Mouse (Mus musculus) C2C12 (cell line): ENCODE results near the gene Wdr61. TPM values are rescaled to one million over a fixed set of nuclear protein-coding genes. Genes with fewer than 3 reads are reported as not detected.

Source experiments
- H3K27me3 ChIP-seq: one replicate; pipeline ENCODE4 v1.6.1; 2011; ENCODE audit not compliant: control insufficient read depth, insufficient read depth, insufficient read length
- H3K36me3 ChIP-seq: one replicate; pipeline ENCODE4 v1.6.1; 2011; ENCODE audit not compliant: control insufficient read depth, insufficient read depth
- H3K4me3 ChIP-seq: one replicate; pipeline ENCODE4 v1.5.1; 2011; ENCODE audit warnings: mild to moderate bottlenecking, control low read depth; ENCODE audit not compliant: poor library complexity, insufficient read depth, severe bottlenecking
- H3K79me2 ChIP-seq: one replicate; pipeline ENCODE4 v1.6.1; 2011; ENCODE audit not compliant: control insufficient read depth, insufficient read depth
- H3K79me3 ChIP-seq: one replicate; pipeline ENCODE4 v1.6.1; 2011; ENCODE audit warnings: low read depth, control low read depth
- H3ac ChIP-seq: one replicate; pipeline ENCODE3; 2011; ENCODE audit warnings: low read depth; ENCODE audit not compliant: control insufficient read depth, insufficient read length
- CEBPB ChIP-seq: IDR thresholded peaks from one replicate; pipeline ENCODE4 v1.6.1; 2011; ENCODE audit warnings: low read depth, mild to moderate bottlenecking, control low read depth, moderate library complexity
- CTCF ChIP-seq: IDR thresholded peaks from one replicate; pipeline ENCODE4 v1.5.1; 2011; ENCODE audit not compliant: control insufficient read depth, insufficient read depth, insufficient read length
- FOSL1 ChIP-seq: IDR thresholded peaks from one replicate; pipeline ENCODE4 v1.8.0; 2011; ENCODE audit warnings: mild to moderate bottlenecking, low read length; ENCODE audit not compliant: poor library complexity, insufficient read depth, severe bottlenecking
- MAX ChIP-seq: IDR thresholded peaks from one replicate; pipeline ENCODE4 v1.6.1; 2011; ENCODE audit warnings: mild to moderate bottlenecking, control low read depth
- MYOD1 ChIP-seq: IDR thresholded peaks from one replicate; pipeline ENCODE4 v1.6.1; 2011; ENCODE audit warnings: low read depth; ENCODE audit not compliant: control insufficient read depth, insufficient read length
- MYOG ChIP-seq: IDR thresholded peaks from one replicate; pipeline ENCODE4 v1.6.1; 2011; ENCODE audit not compliant: control insufficient read depth, insufficient read length; ENCODE audit errors: extremely low read depth
- USF1 ChIP-seq: IDR thresholded peaks from one replicate; pipeline ENCODE4 v1.6.1; 2011; ENCODE audit warnings: low read depth, mild to moderate bottlenecking, control low read depth, moderate library complexity
- microRNA-seq: library from miRNA; unstranded; fragments of <30 nt; microRNA quantifications from one replicate; pipeline ENCODE4, GENCODE M21; 2019; ENCODE audit warnings: borderline microRNAs expressed
- polyA plus RNA-seq: library from polyadenylated mRNA; unstranded; fragments of >200 nt; fragmentation: generic; extraction: Trizol; gene quantifications from one replicate; pipeline ENCODE4 v1.2.1, GENCODE M21; 2012; ENCODE audit warnings: missing spikeins

The Wdr61 gene
- polyA plus RNA-seq, 1 experiment, result 55.9 TPM

DNA sequence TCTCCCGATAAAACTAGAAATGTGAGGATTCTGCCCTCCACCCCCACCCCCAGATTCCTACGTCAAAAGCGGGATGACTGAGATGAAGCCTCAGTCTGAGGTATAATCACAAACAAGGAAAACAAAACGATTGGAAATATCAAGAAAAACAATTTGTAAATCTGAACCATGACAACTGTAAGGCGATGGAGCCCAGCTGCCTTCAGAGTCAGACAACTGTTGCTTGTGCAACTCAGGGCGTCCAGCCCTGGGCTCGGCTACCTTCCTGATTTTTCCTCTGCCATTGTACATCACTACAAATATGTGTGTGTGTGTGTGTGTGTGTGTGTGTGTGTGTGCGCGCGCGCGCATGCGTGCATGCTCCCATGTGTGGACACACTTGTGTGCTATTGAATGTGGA lies 60.4 kb downstream of the Wdr61 start:
- Histone ChIP-seq H3ac (no peak overlapping the region), H3K79me2 (no peaks in the 10 kb centered on the region), H3K36me3 (no peaks in the 10 kb centered on the region), H3K79me3 (no peaks in the 10 kb centered on the region), H3K27me3 (no peaks in the 10 kb centered on the region), H3K4me3 (no peak overlapping the region)
- TF ChIP-seq FOSL1 (no peak), MYOD1 (no peak), CEBPB (no peak), MAX (no peak), MYOG (no peak), CTCF (no peak), USF1 (no peak)

DNA sequence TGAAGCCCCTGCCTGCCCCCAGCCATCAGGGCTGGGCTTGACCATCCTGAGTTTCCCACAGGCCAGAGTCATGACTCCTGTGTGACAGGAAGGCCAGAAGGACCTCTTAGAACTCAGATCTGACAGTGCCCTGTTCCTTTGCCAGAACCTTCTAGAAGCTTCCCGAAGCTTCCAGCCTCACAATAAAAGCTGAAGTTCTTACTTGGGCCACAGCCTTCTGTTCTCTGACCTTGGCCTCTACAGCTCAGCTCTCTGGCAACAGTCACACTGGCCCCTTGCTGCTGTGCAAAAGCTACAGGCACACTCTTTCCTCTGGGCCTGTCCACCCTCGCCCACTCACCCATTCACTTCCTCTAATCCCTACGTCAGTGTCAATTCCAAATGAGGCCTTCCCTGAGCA lies 62.4 kb downstream of the Wdr61 start:
- no peaks in the 10 kb centered on the region for H3K36me3 ChIP-seq
- no peaks in the 10 kb centered on the region for H3K27me3 ChIP-seq
- no peak overlapping the region for H3ac ChIP-seq
- H3K4me3 ChIP-seq, result no peak overlapping the region
- TF ChIP-seq CTCF (no peak), MYOD1 (no peak), USF1 (no peak), MYOG (no peak), MAX (no peak), CEBPB (no peak), FOSL1 (no peak)
- H3K79me2 ChIP-seq, result no peaks in the 10 kb centered on the region
- no peaks in the 10 kb centered on the region for H3K79me3 ChIP-seq

DNA sequence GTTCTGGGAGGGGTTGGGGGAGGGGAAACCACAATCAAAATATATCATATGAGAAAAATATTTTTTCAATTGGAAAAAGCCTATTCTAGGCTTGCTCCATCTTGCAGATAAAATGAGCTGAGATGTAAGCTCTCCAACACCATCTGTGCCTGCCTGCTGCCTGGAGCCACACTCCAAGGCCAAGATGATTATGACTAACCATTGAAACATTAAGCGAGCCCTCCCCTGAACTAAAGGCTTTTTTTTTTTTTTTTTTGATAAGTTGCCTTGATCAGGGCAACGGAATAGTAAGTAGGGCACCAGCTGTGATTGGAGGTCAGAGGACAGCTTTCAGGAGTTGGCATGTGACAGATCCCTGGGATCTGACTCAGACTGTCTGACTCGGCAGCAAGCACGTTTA lies 65.9 kb downstream of the Wdr61 start:
- Histone ChIP-seq H3K79me3 (no peaks in the 10 kb centered on the region), H3K79me2 (no peaks in the 10 kb centered on the region), H3K4me3 (no peak overlapping the region), H3ac (no peak overlapping the region), H3K36me3 (no peaks in the 10 kb centered on the region), H3K27me3 (no peaks in the 10 kb centered on the region)
- TF ChIP-seq FOSL1 (no peak), MYOG (no peak), MYOD1 (no peak)

DNA sequence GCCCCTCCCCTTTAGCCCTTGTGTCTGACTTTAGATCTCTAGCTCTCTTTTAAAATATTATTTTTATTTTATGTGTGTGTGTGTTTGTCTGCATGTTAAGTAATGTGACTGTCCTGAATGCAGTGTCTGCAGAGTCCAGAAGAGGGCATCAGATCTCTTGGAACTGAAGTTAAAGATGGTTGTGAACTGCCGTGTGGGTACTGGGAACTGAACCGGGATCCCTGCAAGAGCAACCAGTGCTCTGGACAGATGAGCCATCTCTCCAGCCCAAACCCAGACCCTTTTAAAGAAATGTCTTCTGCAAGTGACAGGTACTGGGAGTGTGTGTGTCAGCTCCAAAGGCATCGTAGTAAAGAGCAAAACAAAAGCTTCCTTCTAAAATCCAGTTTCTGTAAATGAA lies 68.2 kb downstream of the Wdr61 start:
- Histone ChIP-seq H3K4me3 (no peak overlapping the region), H3K79me3 (no peaks in the 10 kb centered on the region), H3K79me2 (no peaks in the 10 kb centered on the region), H3ac (no peak overlapping the region), H3K27me3 (no peaks in the 10 kb centered on the region), H3K36me3 (no peaks in the 10 kb centered on the region)
- TF ChIP-seq MYOD1 (no peak), FOSL1 (no peak), CEBPB (no peak), CTCF (no peak), USF1 (no peak), MAX (no peak), MYOG (no peak)

Small RNA genes within 50 kb of the gene (microRNA-seq; reads per million reads assigned to microRNA genes)
- 0.16 reads per million for gene Mir5710

Other genes starting within 250 kb of the Wdr61 start
- gene Dmxl2, start 232.9 kb downstream of the Wdr61 start, polyA plus RNA-seq, result 0.25 TPM
- gene Sh2d7, start 195.5 kb downstream of the Wdr61 start, polyA plus RNA-seq, result 0.01 TPM
- gene Cib2, start 174.3 kb downstream of the Wdr61 start, polyA plus RNA-seq, result 1.9 TPM
- 84.4 TPM for gene Idh3a, start 148.2 kb downstream of the Wdr61 start, polyA plus RNA-seq
- gene Acsbg1, start 72.6 kb downstream of the Wdr61 start, polyA plus RNA-seq, result 36.6 TPM
- 7.1 TPM for gene Dnaja4, start 35.6 kb downstream of the Wdr61 start, polyA plus RNA-seq
- gene Crabp1, start 30.2 kb upstream of the Wdr61 start, polyA plus RNA-seq, result not detected
- 7.8 TPM for gene Ireb2, start 129.3 kb upstream of the Wdr61 start, polyA plus RNA-seq
- 0.08 TPM for gene Hykk, start 182.8 kb upstream of the Wdr61 start, polyA plus RNA-seq
- 211 TPM for gene Psma4, start 216.3 kb upstream of the Wdr61 start, polyA plus RNA-seq
- gene AY074887, start 216.5 kb upstream of the Wdr61 start, polyA plus RNA-seq, result 0.13 TPM
- not detected for gene Chrna5, start 246.4 kb upstream of the Wdr61 start, polyA plus RNA-seq